Comparison of ENCODE assay signal across 8 mouse cellular contexts in the genomic region with DNA sequence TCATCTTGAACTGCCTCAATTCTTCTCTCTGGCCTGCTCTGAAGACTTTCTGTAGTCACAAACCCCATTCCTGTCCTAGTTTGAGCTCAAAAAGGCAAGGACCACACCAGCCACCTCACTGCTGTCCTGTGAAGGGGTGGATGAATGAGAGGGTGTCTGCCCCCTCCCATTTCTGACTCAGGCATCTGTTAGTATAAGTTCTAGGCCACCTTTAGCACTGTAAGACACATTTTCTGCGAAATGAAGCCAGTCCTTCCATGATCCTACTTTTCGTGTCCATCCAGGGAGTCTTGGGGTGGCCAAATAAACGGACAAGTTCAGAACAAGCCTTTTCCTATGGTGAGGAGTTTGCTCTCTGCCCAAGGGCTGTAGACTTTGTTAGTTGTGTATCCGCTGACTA. TPM values are rescaled to one million over a fixed set of nuclear protein-coding genes. Genes with fewer than 3 reads are reported as not detected.
DNase-seq lines count a peak whose midpoint lies in the region; ATAC-seq and TF ChIP-seq lines count a peak whose summit lies in the region.

P2ry2 (minus strand) TSS at position 326 of the 400 bp plus-strand sequence.

- 78% methylated on average over 4 of the region's 4 CpGs for WGBS in kidney, embryonic 15.5 days
- 71% methylated on average over 4 of the region's 4 CpGs for WGBS in hindbrain, embryonic 16.5 days

- peak within 1 kb of the TSS; percentile 40 for H3K9ac ChIP-seq in kidney, embryonic 15.5 days
- peak within 1 kb of the TSS; percentile 66 for H3K9ac ChIP-seq in hindbrain, embryonic 16.5 days (ENCODE audit: low read depth, low read length)

- ATAC-seq in kidney, embryonic 15.5 days (replicated peaks; ENCODE audit: low FRiP score): no peak
- ATAC-seq in hindbrain, embryonic 16.5 days: no peak

- H3K27me3 ChIP-seq in kidney, embryonic 15.5 days: peaks cover 43% of the 10 kb centered on the region
- peaks cover 35% of the 10 kb centered on the region for H3K27me3 ChIP-seq in hindbrain, embryonic 16.5 days (replicated peaks; ENCODE audit: control insufficient read depth, insufficient read depth, low read length)

- no peaks in the 10 kb centered on the region for H3K36me3 ChIP-seq in kidney, embryonic 15.5 days
- H3K36me3 ChIP-seq in hindbrain, embryonic 16.5 days (ENCODE audit: control insufficient read depth, insufficient read depth, low read length): no peaks in the 10 kb centered on the region

- intact Hi-C loops in gastrocnemius, adult 2 months (cut with DNase I): no loop called here

- no peak for TF ChIP-seq CTCF in gastrocnemius, adult 2 months (IDR thresholded peaks at IDR 0.05)

- no peak within 1 kb of the TSS for H3K27ac ChIP-seq in kidney, embryonic 15.5 days
- H3K27ac ChIP-seq in gastrocnemius, adult 2 months: peak within 1 kb of the TSS; percentile 98
- H3K27ac ChIP-seq in hindbrain, embryonic 16.5 days (ENCODE audit: low read depth, low read length): no peak within 1 kb of the TSS

- no peaks in the 10 kb centered on the region for H3K9me3 ChIP-seq in kidney, embryonic 15.5 days (replicated peaks)
- H3K9me3 ChIP-seq in hindbrain, embryonic 16.5 days (ENCODE audit: control insufficient read depth, low read length): no peaks in the 10 kb centered on the region

- peaks cover 21% of the 10 kb centered on the region for H3K4me1 ChIP-seq in kidney, embryonic 15.5 days
- peaks cover 7% of the 10 kb centered on the region for H3K4me1 ChIP-seq in hindbrain, embryonic 16.5 days (ENCODE audit: control insufficient read depth, insufficient read depth, low read depth, low read length)

- peak within 1 kb of the TSS; percentile 52 for H3K4me3 ChIP-seq in kidney, embryonic 15.5 days (replicated peaks)
- H3K4me3 ChIP-seq in gastrocnemius, adult 2 months: peak within 1 kb of the TSS; percentile 91
- peak within 1 kb of the TSS; percentile 53 for H3K4me3 ChIP-seq in hindbrain, embryonic 16.5 days (ENCODE audit: low read length)

- peak within 1 kb of the TSS; percentile 92 for H3K4me2 ChIP-seq in kidney, embryonic 15.5 days
- H3K4me2 ChIP-seq in hindbrain, embryonic 16.5 days (ENCODE audit: low read length): peak within 1 kb of the TSS; percentile 92

- no peak for DNase-seq in kidney, adult 9 months
- DNase-seq in gastrocnemius, adult 2 months: no peak
- peak; percentile 18 for DNase-seq in neural tube, embryonic 10.5 days (ENCODE audit: extremely low spot score, low spot score)
- no peak for DNase-seq in left cerebral cortex, adult 18-20 months (ENCODE audit: low spot score in 2 of 2)
- DNase-seq in urinary bladder, postnatal 10 days (ENCODE audit: low spot score): no peak
- DNase-seq in layer of hippocampus, postnatal 10 days (ENCODE audit: low spot score in 2 of 2): no peak

RNA-seq across cellular contexts. Expression of gene P2ry2, which starts in this region (rescaled TPM):
- 1.1 and 1.5 TPM in 2 replicates for polyA plus RNA-seq in kidney, embryonic 15.5 days (2015; fragmentation: Nextera tagmentation; extraction: Ambion mirVana)
- 10 to 100 TPM; 29.5 to 41.7 TPM for total RNA-seq in gastrocnemius, adult 2 months (2021)
- 0.32 and 0.64 TPM in 2 replicates for polyA plus RNA-seq in hindbrain, embryonic 16.5 days (2015; fragmentation: Nextera tagmentation; extraction: Ambion mirVana)
- 1 to 10 TPM; 1.5 to 1.6 TPM for total RNA-seq in left cerebral cortex, adult 18-20 months (2021)
- 1 to 10 TPM; 1.2 to 2.2 TPM for total RNA-seq in layer of hippocampus, postnatal 10 days (2021)

Comparison
In these comparisons a context has a peak if more than half of its experiments do, and no peak if none do; other contexts are left out.
1. RNA of gene P2ry2 (total RNA-seq): 29.5 to 41.7 TPM in gastrocnemius, adult 2 months; 1.2 to 2.2 TPM in layer of hippocampus, postnatal 10 days and 1.5 to 1.6 TPM in left cerebral cortex, adult 18-20 months; every median in the first group is over 4 times any median in the second.
2. Peak in every context shown above with its lines, with median percentiles within 50 percentile points of each other: H3K4me3 ChIP-seq.